20 mouse cellular contexts compared by ENCODE assay signal in the genomic region with DNA sequence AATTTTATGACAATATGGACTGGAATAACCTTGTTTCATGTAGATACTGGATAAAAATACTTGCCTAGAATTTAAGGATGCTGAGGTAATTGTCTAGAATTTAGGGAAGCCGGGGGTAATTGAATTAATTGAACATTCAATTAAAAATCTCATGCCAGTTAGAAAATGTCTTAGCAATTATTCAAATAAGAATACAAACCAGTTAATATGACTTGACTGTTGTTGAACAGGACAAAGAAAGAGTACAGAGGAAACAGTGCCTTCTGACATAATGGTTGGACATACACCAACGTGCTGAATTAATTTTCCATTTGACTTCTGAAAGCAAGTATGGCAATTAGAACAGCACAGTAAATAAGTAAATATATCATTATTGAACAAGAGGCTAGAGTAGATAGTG.
DNase-seq lines count a peak whose midpoint lies in the region; ATAC-seq lines count a peak whose summit lies in the region.
"Had no signal": no experiment of that assay in that cellular context is flagged by ENCODE, and none has a peak within 500 bp of the region (broad histone marks: within the 10 kb centered on the region; RNA-seq: fewer than 3 reads in every experiment).

No protein-coding gene starts in this region.

- ATAC-seq in megakaryocyte, adult 5-6 weeks (ENCODE audit: poor library complexity, severe bottlenecking): no peak
- ATAC-seq: activated CD4-positive, CD25-positive, alpha-beta regulatory T cell, adult 4 months; CD4-positive, CD25-positive, alpha-beta regulatory T cell, adult 4 months; Patski had no signal

- DNase-seq in Muller cell, postnatal 12 days (ENCODE audit: inconsistent ontology term): peak; percentile 66
- DNase-seq in retina, embryonic 14.5 days (ENCODE audit: low spot score): peak; percentile 77
- peak; percentile 78 for DNase-seq in retina, postnatal 1 day
- DNase-seq in frontal cortex, postnatal 14 days (ENCODE audit: low spot score in 2 of 2): no peak
- no peak for DNase-seq in kidney, postnatal 10 days
- DNase-seq: adrenal gland, adult 2 months; adrenal gland, adult 8-10 months; adrenal gland, postnatal 10 days; adrenal gland, postnatal 14 days; adrenal gland, postnatal 25 days; adrenal gland, postnatal 36 days; B cell, adult 2 months; cerebellum, adult 11 months; cerebellum, adult 11-12 months; cerebellum, adult 18-20 months; cerebellum, adult 2 months had no signal

Comparison
In these comparisons a context has a peak if more than half of its experiments do, and no peak if none do; other contexts are left out.
1. DNase-seq: peak in Muller cell, postnatal 12 days (single experiment), retina, embryonic 14.5 days (single experiment) and retina, postnatal 1 day (single experiment); none in frontal cortex, postnatal 14 days (0 of 2) and kidney, postnatal 10 days (single experiment).